Mouse (Mus musculus) liver, postnatal 0 days (tissue): Measurements from ENCODE around the gene Gm5849. TPM values are rescaled to one million over a fixed set of nuclear protein-coding genes. Genes with fewer than 3 reads are reported as not detected.
"Not testable (repeated sequence)": the region's sequence is repeated elsewhere in the genome, so short reads cannot be mapped to it uniquely, and the experiment has no call there.

ENCODE experiments used
- ATAC-seq: fragments of 200-750 bp; cut with Nextera tagmentation; 2 replicates; pipeline ENCODE4 v1.8.0; 2017; ENCODE audit warnings: mild to moderate bottlenecking, moderate library complexity
- DNase-seq: peaks from one replicate; pipeline ENCODE4 v3.0.0-alpha.2; 2016
- H3K27ac ChIP-seq: fragments of 300-500 bp; sonication (generic); 2 replicates; pipeline ENCODE4 v1.5.1; 2014; ENCODE audit warnings: antibody characterized with exemption, moderate library complexity, mild to moderate bottlenecking, low read depth
- H3K27me3 ChIP-seq: fragments of 300-500 bp; sonication (generic); 2 replicates; pipeline ENCODE4 v1.6.1; 2014; ENCODE audit warnings: low read length, control low read depth, mixed read lengths; ENCODE audit not compliant: insufficient read depth
- H3K36me3 ChIP-seq: fragments of 300-500 bp; sonication (generic); replicated peaks from 2 replicates; pipeline ENCODE4 v1.6.1; 2014; ENCODE audit warnings: mild to moderate bottlenecking, control low read depth, low read length, moderate library complexity, mixed read lengths; ENCODE audit not compliant: insufficient read depth
- H3K4me1 ChIP-seq: fragments of 300-500 bp; sonication (generic); 2 replicates; pipeline ENCODE4 v1.6.1; 2014; ENCODE audit warnings: antibody characterized with exemption, mild to moderate bottlenecking, control low read depth; ENCODE audit not compliant: insufficient read depth
- H3K4me2 ChIP-seq: fragments of 300-500 bp; sonication (generic); 2 replicates; pipeline ENCODE4 v1.6.1; 2014; ENCODE audit warnings: low read depth, mild to moderate bottlenecking, low read length, moderate library complexity, mixed read lengths
- H3K4me3 ChIP-seq: fragments of 300-500 bp; sonication (generic); 2 replicates; pipeline ENCODE4 v1.5.1; 2014; ENCODE audit warnings: low read depth, low read length
- H3K9ac ChIP-seq: fragments of 300-500 bp; sonication (generic); replicated peaks from 2 replicates; pipeline ENCODE4 v1.6.1; 2014; ENCODE audit warnings: mild to moderate bottlenecking, moderate library complexity
- H3K9me3 ChIP-seq: fragments of 300-500 bp; sonication (generic); 2 replicates; pipeline ENCODE4 v1.6.1; 2016; ENCODE audit warnings: mild to moderate bottlenecking, control low read depth, low read length, mixed read lengths
- CTCF ChIP-seq: sonication (generic); IDR thresholded peaks from 2 replicates; pipeline ENCODE4 v1.5.1; 2016; ENCODE audit warnings: antibody characterized with exemption, low read depth
- EP300 ChIP-seq: IDR thresholded peaks from 2 replicates; pipeline ENCODE4 v1.6.1; 2016; ENCODE audit warnings: antibody characterized with exemption, low read depth, mild to moderate bottlenecking
- WGBS: fragments of 180-500 bp; shearing (Covaris S2); extraction: QIAGEN DNeasy Blood & Tissue Kit; methylation state at CpG from one replicate; pipeline ENCODE4 v1.1.7; 2014; ENCODE audit not compliant: insufficient replicate concordance; 5-methylcytosine and 5-hydroxymethylcytosine counted together
- polyA plus RNA-seq: library from polyadenylated mRNA; unstranded; fragments of >200 nt; fragmentation: Nextera tagmentation; extraction: Ambion mirVana; gene quantifications from 2 replicates; pipeline ENCODE4 v1.2.1, GENCODE M21; 2015

Gm5849 gene
- not detected in 2 replicates for polyA plus RNA-seq

- not testable (repeated sequence) for ATAC-seq, DNase-seq, H3K27me3 ChIP-seq, H3K4me2 ChIP-seq, H3K36me3 ChIP-seq, H3K9me3 ChIP-seq, H3K9ac ChIP-seq, H3K4me1 ChIP-seq, H3K4me3 ChIP-seq, H3K27ac ChIP-seq
- WGBS: 70% methylated on average over 1 of the region's 1 CpGs
These were observed at the start of gene Gm5849 for GRCm38 (mm10) chr3:90777776-90778175. TSS of gene Gm5849 (minus strand) at chr3:90777876.

DNA sequence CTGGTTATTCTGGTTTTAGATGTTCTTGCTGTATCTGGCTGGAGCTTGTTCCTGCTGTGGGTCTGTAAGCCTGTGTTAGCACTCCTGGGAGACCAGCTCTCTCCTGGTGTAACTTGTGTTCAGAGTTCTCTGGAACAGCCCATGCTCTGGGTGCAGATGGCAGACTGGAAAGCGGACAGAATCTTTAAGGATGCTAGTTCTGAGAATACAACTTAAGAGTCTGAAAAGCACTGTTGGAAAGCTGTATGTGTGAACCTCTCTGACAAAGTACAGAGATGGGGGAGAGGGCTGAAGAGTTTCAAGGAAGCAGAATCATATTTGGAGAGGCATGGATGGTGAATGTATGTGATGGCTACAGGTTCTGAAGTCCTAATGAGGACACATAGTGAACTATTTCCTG is 28.0 kb downstream of the Gm5849 start:
- no peak for ATAC-seq
- no peak overlapping the region for H3K4me3 ChIP-seq

GRCm38 (mm10) chr3:90726606-90727005 is 51.1 kb downstream of the Gm5849 start, which contains the start of gene Pglyrp4:
TSS of gene Pglyrp4 (plus strand) at chr3:90726906.
- H3K36me3 ChIP-seq: no peaks in the 10 kb centered on the region
- DNase-seq: no peak
- H3K27me3 ChIP-seq: no peaks in the 10 kb centered on the region
- 63% methylated on average over 3 of the region's 3 CpGs for WGBS
- H3K27ac ChIP-seq: no peak within 1 kb of the TSS
- H3K9me3 ChIP-seq: no peaks in the 10 kb centered on the region
- H3K9ac ChIP-seq: no peak within 1 kb of the TSS
- no peak for ATAC-seq
- H3K4me2 ChIP-seq: no peak within 1 kb of the TSS
- no peaks in the 10 kb centered on the region for H3K4me1 ChIP-seq
- TF ChIP-seq EP300: no peak
- TF ChIP-seq CTCF: no peak
- no peak within 1 kb of the TSS for H3K4me3 ChIP-seq

More for the DNA sequence above, 28.0 kb downstream of the Gm5849 start:
- H3K9me3 ChIP-seq: no peaks in the 10 kb centered on the region
- no peaks in the 10 kb centered on the region for H3K27me3 ChIP-seq
- H3K4me2 ChIP-seq: no peak overlapping the region
- no peaks in the 10 kb centered on the region for H3K36me3 ChIP-seq
- no peak for DNase-seq
- TF ChIP-seq EP300 (no peak), CTCF (no peak)
- no peak overlapping the region for H3K27ac ChIP-seq
- no peak overlapping the region for H3K9ac ChIP-seq
- 82% methylated on average over 1 of the region's 1 CpGs for WGBS
- H3K4me1 ChIP-seq: no peaks in the 10 kb centered on the region

Other genes starting within 250 kb of the Gm5849 start
- 41.3 and 43.5 TPM in 2 replicates for gene S100a16, start 240.6 kb downstream of the Gm5849 start, polyA plus RNA-seq
- not detected in 2 replicates for gene S100a3, start 217.3 kb downstream of the Gm5849 start, polyA plus RNA-seq
- gene S100a2, start 187.6 kb downstream of the Gm5849 start, polyA plus RNA-seq: not detected in 2 replicates
- gene Gm42674, start 176.0 kb downstream of the Gm5849 start, polyA plus RNA-seq: not detected in 2 replicates
- gene S100a4, start 174.1 kb downstream of the Gm5849 start, polyA plus RNA-seq: 4.0 and 4.6 TPM in 2 replicates
- not detected in 2 replicates for gene S100a5, start 169.4 kb downstream of the Gm5849 start, polyA plus RNA-seq
- 49.1 and 55.6 TPM in 2 replicates for gene S100a6, start 165.0 kb downstream of the Gm5849 start, polyA plus RNA-seq
- not detected in 2 replicates for gene S100a7a, start 123.9 kb downstream of the Gm5849 start, polyA plus RNA-seq
- 3,883 and 4,059 TPM in 2 replicates for gene S100a8, start 108.9 kb downstream of the Gm5849 start, polyA plus RNA-seq
- gene S100a9, start 82.2 kb downstream of the Gm5849 start, polyA plus RNA-seq: 2,494 and 2,662 TPM in 2 replicates
- not detected in 2 replicates for gene Pglyrp4, start 51.0 kb downstream of the Gm5849 start, polyA plus RNA-seq